Mouse (Mus musculus) CH12.LX (cell line): Measurements from ENCODE around the gene Arrdc2. TPM values are rescaled to one million over a fixed set of nuclear protein-coding genes. Genes with fewer than 3 reads are reported as not detected.

Source experiments
- DNase-seq: peaks from one replicate; pipeline ENCODE4 v3.0.0-alpha.2; 2013; ENCODE audit errors: extremely low read depth
- H3K27ac ChIP-seq: 2 replicates; pipeline ENCODE4 v1.5.1; 2012; ENCODE audit warnings: low read depth, mild to moderate bottlenecking, control low read depth, moderate library complexity; ENCODE audit not compliant: insufficient read depth
- H3K27me3 ChIP-seq: replicated peaks from 2 replicates; pipeline ENCODE3; 2012; ENCODE audit warnings: inconsistent platforms
- H3K36me3 ChIP-seq, 2 experiments: replicated peaks in 1 of 2; 2 replicates each; pipeline versions ENCODE3 to v1.6.1; 2012; ENCODE audit warnings: inconsistent platforms in 1 of 2, low read length in 1 of 2, mild to moderate bottlenecking in 1 of 2, mixed read lengths in 1 of 2, moderate library complexity in 1 of 2; ENCODE audit not compliant: control insufficient read depth in 1 of 2, insufficient read depth in 1 of 2
- H3K4me1 ChIP-seq, 2 experiments: 2 replicates each; pipeline ENCODE4 v1.6.1; 2012; ENCODE audit warnings: inconsistent platforms in 1 of 2, moderate library complexity in 1 of 2; ENCODE audit not compliant: insufficient read depth in 2 of 2, control insufficient read depth in 1 of 2
- H3K4me2 ChIP-seq: 2 replicates; pipeline ENCODE4 v1.6.1; 2012; ENCODE audit warnings: low read depth, mild to moderate bottlenecking, control low read depth; ENCODE audit not compliant: poor library complexity, insufficient read depth, severe bottlenecking
- H3K4me3 ChIP-seq, 3 experiments: fragments of 150-350 bp in 1 of 3; sonication (generic) in 1 of 3; replicated peaks in 1 of 3; 2 replicates each; pipeline versions ENCODE3 to v1.5.1; 2011 to 2012; ENCODE audit warnings: low read depth in 2 of 3, low read length in 2 of 3, mild to moderate bottlenecking in 2 of 3, moderate library complexity in 2 of 3, control low read depth in 1 of 3, improper control_type of control experiment in 1 of 3, inconsistent platforms in 1 of 3, mixed read lengths in 1 of 3; ENCODE audit not compliant: poor library complexity in 1 of 3
- H3K79me2 ChIP-seq: replicated peaks from 2 replicates; pipeline ENCODE4 v1.6.1; 2012; ENCODE audit warnings: mild to moderate bottlenecking, moderate library complexity; ENCODE audit not compliant: control insufficient read depth, poor library complexity, insufficient read depth, severe bottlenecking; ENCODE audit errors: extremely low read depth
- H3K9ac ChIP-seq: 2 replicates; pipeline ENCODE4 v1.6.1; 2012; ENCODE audit warnings: low read depth, mild to moderate bottlenecking, control low read depth, moderate library complexity; ENCODE audit not compliant: insufficient read depth
- H3K9me3 ChIP-seq: replicated peaks from 2 replicates; pipeline ENCODE3; 2012; ENCODE audit warnings: low read length, inconsistent platforms, mixed read lengths
- BHLHE40 ChIP-seq: IDR thresholded peaks from 2 replicates; pipeline ENCODE4 v1.6.1; 2011; ENCODE audit warnings: mild to moderate bottlenecking, low read depth, low read length, improper control_type of control experiment
- CHD1 ChIP-seq: IDR thresholded peaks from 2 replicates; pipeline ENCODE4 v1.6.1; 2012; ENCODE audit warnings: low read depth, low read length, improper control_type of control experiment, inconsistent platforms
- CHD2 ChIP-seq: IDR thresholded peaks from 2 replicates; pipeline ENCODE4 v1.6.1; 2011; ENCODE audit warnings: low read length, improper control_type of control experiment
- CTCF ChIP-seq, 2 experiments: IDR thresholded peaks in 1 of 2; conservative IDR thresholded peaks in 1 of 2; 2 replicates each; pipeline ENCODE4 v1.5.1; 2011 to 2012; ENCODE audit warnings: low read depth in 2 of 2, low read length in 2 of 2, improper control_type of control experiment in 1 of 2, inconsistent platforms in 1 of 2, mild to moderate bottlenecking in 1 of 2, moderate library complexity in 1 of 2
- E2F4 ChIP-seq: IDR thresholded peaks from 2 replicates; pipeline ENCODE4 v1.6.1; 2011; ENCODE audit warnings: low read depth, low read length, improper control_type of control experiment; ENCODE audit not compliant: insufficient replicate concordance
- ELF1 ChIP-seq: IDR thresholded peaks from 2 replicates; pipeline ENCODE4 v1.6.1; 2014; ENCODE audit warnings: low read depth, mild to moderate bottlenecking, inconsistent platforms, low read length, improper control_type of control experiment
- EP300 ChIP-seq: IDR thresholded peaks from 2 replicates; pipeline ENCODE4 v1.6.1; 2011; ENCODE audit warnings: low read length, improper control_type of control experiment
- GABPA ChIP-seq: IDR thresholded peaks from 2 replicates; pipeline ENCODE4 v1.6.1; 2012; ENCODE audit warnings: low read depth, low read length, improper control_type of control experiment, inconsistent platforms; ENCODE audit not compliant: insufficient replicate concordance
- HCFC1 ChIP-seq: IDR thresholded peaks from 2 replicates; pipeline ENCODE4 v1.6.1; 2012; ENCODE audit warnings: low read depth, mild to moderate bottlenecking, inconsistent platforms, low read length, improper control_type of control experiment
- IRF4 ChIP-seq: IDR thresholded peaks from 2 replicates; pipeline ENCODE4 v1.6.1; 2014; ENCODE audit warnings: low read depth, mild to moderate bottlenecking, inconsistent platforms, low read length, improper control_type of control experiment
- JUND ChIP-seq: conservative IDR thresholded peaks from 2 replicates; pipeline ENCODE4 v1.6.1; 2011; ENCODE audit warnings: low read depth, low read length, improper control_type of control experiment
- KAT2A ChIP-seq: IDR thresholded peaks from 2 replicates; pipeline ENCODE4 v1.6.1; 2012; ENCODE audit warnings: low read length, improper control_type of control experiment, inconsistent platforms; ENCODE audit not compliant: insufficient replicate concordance
- MAFK ChIP-seq: IDR thresholded peaks from 2 replicates; pipeline ENCODE4 v1.6.1; 2011; ENCODE audit warnings: low read length, improper control_type of control experiment; ENCODE audit not compliant: insufficient replicate concordance
- MAZ ChIP-seq: IDR thresholded peaks from 2 replicates; pipeline ENCODE4 v1.6.1; 2012; ENCODE audit warnings: low read depth, mild to moderate bottlenecking, inconsistent platforms, low read length, improper control_type of control experiment, moderate library complexity
- MEF2A ChIP-seq: IDR thresholded peaks from 2 replicates; pipeline ENCODE4 v1.6.1; 2014; ENCODE audit warnings: low read depth, mild to moderate bottlenecking, inconsistent platforms, low read length, improper control_type of control experiment, borderline replicate concordance
- MXI1 ChIP-seq: IDR thresholded peaks from 2 replicates; pipeline ENCODE4 v1.6.1; 2011; ENCODE audit warnings: mild to moderate bottlenecking, low read depth, low read length, improper control_type of control experiment
- MYC ChIP-seq: IDR thresholded peaks from 2 replicates; pipeline ENCODE4 v1.6.1; 2011; ENCODE audit warnings: low read depth, mild to moderate bottlenecking, improper control_type of control experiment, low read length
- NELFE ChIP-seq: IDR thresholded peaks from 2 replicates; pipeline ENCODE4 v1.6.1; 2011; ENCODE audit warnings: low read depth, low read length, improper control_type of control experiment
- NRF1 ChIP-seq: IDR thresholded peaks from 2 replicates; pipeline ENCODE4 v1.6.1; 2014; ENCODE audit warnings: low read depth, mild to moderate bottlenecking, inconsistent platforms, low read length, improper control_type of control experiment, moderate library complexity
- PAX5 ChIP-seq: IDR thresholded peaks from 2 replicates; pipeline ENCODE4 v1.6.1; 2012; ENCODE audit warnings: low read length, inconsistent platforms, mixed read lengths
- POLR2A ChIP-seq: IDR thresholded peaks from 2 replicates; pipeline ENCODE4 v1.6.1; 2011; ENCODE audit warnings: low read depth, mild to moderate bottlenecking, improper control_type of control experiment, low read length
- POLR2AphosphoS2 ChIP-seq: IDR thresholded peaks from 2 replicates; pipeline ENCODE4 v1.6.1; 2011; ENCODE audit warnings: low read depth, low read length, improper control_type of control experiment
- RAD21 ChIP-seq: IDR thresholded peaks from 2 replicates; pipeline ENCODE4 v1.6.1; 2011; ENCODE audit warnings: low read depth, mild to moderate bottlenecking, low read length, improper control_type of control experiment, moderate library complexity
- RCOR1 ChIP-seq: conservative IDR thresholded peaks from 2 replicates; pipeline ENCODE4 v1.6.1; 2012; ENCODE audit warnings: low read depth, mild to moderate bottlenecking, inconsistent platforms, low read length, improper control_type of control experiment
- SIN3A ChIP-seq: IDR thresholded peaks from 2 replicates; pipeline ENCODE4 v1.6.1; 2012; ENCODE audit warnings: low read length, improper control_type of control experiment, inconsistent platforms
- SMC3 ChIP-seq: IDR thresholded peaks from 2 replicates; pipeline ENCODE4 v1.6.1; 2011; ENCODE audit warnings: low read depth, low read length, improper control_type of control experiment
- TCF12 ChIP-seq: IDR thresholded peaks from 2 replicates; pipeline ENCODE4 v1.6.1; 2014; ENCODE audit warnings: low read depth, mild to moderate bottlenecking, inconsistent platforms, low read length, improper control_type of control experiment
- USF2 ChIP-seq: conservative IDR thresholded peaks from 2 replicates; pipeline ENCODE4 v1.6.1; 2011; ENCODE audit warnings: low read depth, low read length, improper control_type of control experiment
- ZC3H11A ChIP-seq: IDR thresholded peaks from 2 replicates; pipeline ENCODE4 v1.6.1; 2012; ENCODE audit warnings: low read depth, mild to moderate bottlenecking, inconsistent platforms, low read length, improper control_type of control experiment
- ZKSCAN1 ChIP-seq: IDR thresholded peaks from 2 replicates; pipeline ENCODE4 v1.6.1; 2012; ENCODE audit warnings: low read depth, inconsistent platforms, low read length, improper control_type of control experiment, borderline replicate concordance
- ZMIZ1 ChIP-seq: IDR thresholded peaks from 2 replicates; pipeline ENCODE4 v1.6.1; 2012; ENCODE audit warnings: low read depth, mild to moderate bottlenecking, inconsistent platforms, low read length, improper control_type of control experiment
- ZNF384 ChIP-seq: IDR thresholded peaks from 2 replicates; pipeline ENCODE4 v1.6.1; 2012; ENCODE audit warnings: low read depth, low read length, improper control_type of control experiment, inconsistent platforms
- dilution Hi-C: fragments of 300-500 bp; cut with MboI; formaldehyde crosslinking; loops from 2 replicates; pipeline ENCODE4 v1.14.3; 2020; ENCODE audit warnings: low sequenced_read_pairs; ENCODE audit not compliant: extremely low pct_unique_long_range_greater_than_20kb, extremely low pct_ligation_motif_present
- in situ Hi-C: fragments of 300-500 bp; cut with MboI; formaldehyde crosslinking; loops from 3 replicates; pipeline ENCODE4 v1.14.3; 2019; ENCODE audit warnings: low sequenced_read_pairs, low pct_ligation_motif_present, low pct_unique_long_range_greater_than_20kb, mixed read lengths
- polyA plus RNA-seq: library from polyadenylated mRNA; unstranded; fragments of >175 nt; gene quantifications from 2 replicates; pipeline ENCODE4 v1.2.1, GENCODE M21; 2012; ENCODE audit warnings: low read depth; ENCODE audit not compliant: insufficient read length
- total RNA-seq, 2 experiments: library from RNA; depleted of rRNA; stranded (reverse); fragments of 300-350 nt in 1 of 2; fragments of >200 nt in 1 of 2; gene quantifications; 2 replicates each; pipeline ENCODE4 v1.2.3; 2012 to 2014

Arrdc2 gene
- total and polyA plus RNA-seq, 3 experiments: 5.6 to 8.0 (median 6.1) TPM

GRCm38 (mm10) chr8:70808239-70808638 lies 31.3 kb downstream of the Arrdc2 start, which contains the start of gene Il12rb1 (continued):
- no peak; the same call in 1 of the 2 replicates for TF ChIP-seq ZNF384
- 0 out of 2 replicates have a peak, but pooled peaks have one; percentile 16 for TF ChIP-seq MAFK
- TF ChIP-seq RAD21: no peak

GRCm38 (mm10) chr8:70807304-70807703 lies 32.2 kb downstream of the Arrdc2 start:
- Histone ChIP-seq H3K4me3 (peak overlapping the region in 1 of 3 experiments; percentile 19), H3K27ac (peak overlapping the region; percentile 87), H3K4me2 (no peak overlapping the region), H3K79me2 (peaks cover 7% of the 10 kb centered on the region; the same call in 1 of the 2 replicates), H3K9ac (no peak overlapping the region), H3K9me3 (no peaks in the 10 kb centered on the region), H3K27me3 (peaks cover 1% of the 10 kb centered on the region), H3K36me3 (peaks cover 10 to 20% of the 10 kb centered on the region in 2 experiments), H3K4me1 (peaks cover 30 to 75% of the 10 kb centered on the region in 2 experiments)
- dilution Hi-C loops (no loop called here), in situ Hi-C loops (no loop called here)
- TF ChIP-seq ELF1: no peak
- TF ChIP-seq POLR2AphosphoS2: no peak
- TF ChIP-seq PAX5: no peak
- TF ChIP-seq CTCF (conservative IDR thresholded peaks at IDR 0.05 in 1 of 2, IDR thresholded peaks at IDR 0.05 in 1 of 2; ENCODE audit: low read depth in 2 of 2, low read length in 2 of 2): no peak
- TF ChIP-seq KAT2A: no peak
- TF ChIP-seq EP300: no peak
- TF ChIP-seq ZNF384: no peak
- TF ChIP-seq POLR2A: no peak
- no peak for TF ChIP-seq ZC3H11A
- TF ChIP-seq RCOR1: no peak
- no peak for TF ChIP-seq MAFK
- no peak for TF ChIP-seq ZMIZ1
- TF ChIP-seq E2F4: no peak
- no peak for TF ChIP-seq MAZ
- no peak for TF ChIP-seq GABPA
- TF ChIP-seq CHD2: no peak
- TF ChIP-seq CHD1: no peak
- no peak for DNase-seq

- peak overlapping the region; percentile 87 for H3K27ac ChIP-seq
- peaks cover 7% of the 10 kb centered on the region; the same call in 1 of the 2 replicates for H3K79me2 ChIP-seq
- H3K4me3 ChIP-seq: no peak overlapping the region
- H3K4me1 ChIP-seq: peaks cover 30 to 74% of the 10 kb centered on the region in 2 experiments
- peak overlapping the region; percentile 23; the same call in 1 of the 2 replicates for H3K9ac ChIP-seq
- H3K4me2 ChIP-seq: peak overlapping the region; percentile 41; the same call in 1 of the 2 replicates
- dilution Hi-C loops: no loop called here
- peak; percentile 43 for DNase-seq
- H3K27me3 ChIP-seq: peaks cover 2% of the 10 kb centered on the region
- peaks cover 7 to 16% of the 10 kb centered on the region in 2 experiments for H3K36me3 ChIP-seq
- no peaks in the 10 kb centered on the region for H3K9me3 ChIP-seq
- in situ Hi-C loops: no loop called here
- TF ChIP-seq JUND: no peak
- no peak for TF ChIP-seq USF2
- no peak for TF ChIP-seq ZKSCAN1
- TF ChIP-seq MXI1: no peak
- TF ChIP-seq MEF2A: peak; percentile 53; the same call in 1 of the 2 replicates
- TF ChIP-seq NRF1: no peak; the same call in 1 of the 2 replicates
- TF ChIP-seq TCF12: peak; percentile 32; the same call in 1 of the 2 replicates
- TF ChIP-seq SIN3A: no peak
- no peak for TF ChIP-seq PAX5
- TF ChIP-seq SMC3: no peak
- TF ChIP-seq KAT2A: no peak
- no peak for TF ChIP-seq MAFK
- peak; percentile 60; the same call in 1 of the 2 replicates for TF ChIP-seq IRF4
- peak; percentile 68 for TF ChIP-seq BHLHE40
- TF ChIP-seq HCFC1: peak; percentile 55
- no peak for TF ChIP-seq NELFE
- TF ChIP-seq MYC: peak; percentile 69; the same call in 1 of the 2 replicates
Measured at GRCm38 (mm10) chr8:70806541-70806940, 33.0 kb downstream of the Arrdc2 start.
